8 mouse cellular contexts compared by ENCODE assay signal in genomic region chr12:82312091-82312820, GRCm38 (mm10).
DNase-seq lines count a peak whose midpoint lies in the region; ATAC-seq and TF ChIP-seq lines count a peak whose summit lies in the region.

No protein-coding gene starts in this region.

- H3K9ac ChIP-seq in lung, postnatal 0 days (replicated peaks; ENCODE audit: low read depth): no peak overlapping the region
- H3K9ac ChIP-seq in heart, adult 2 months (ENCODE audit: low read depth, low read length): no peak overlapping the region

- no peaks in the 10 kb centered on the region for H3K9me3 ChIP-seq in lung, postnatal 0 days (ENCODE audit: low read length)

- no peak overlapping the region for H3K4me3 ChIP-seq in lung, postnatal 0 days (ENCODE audit: low read depth, low read length)
- no peak overlapping the region for H3K4me3 ChIP-seq in heart, adult 2 months

- H3K27ac ChIP-seq in lung, postnatal 0 days (ENCODE audit: low read length): no peak overlapping the region
- H3K27ac ChIP-seq in heart, adult 2 months: no peak overlapping the region; the same call in 1 of the 2 replicates

- no peaks in the 10 kb centered on the region for H3K27me3 ChIP-seq in lung, postnatal 0 days (replicated peaks; ENCODE audit: insufficient read depth, low read length)
- H3K27me3 ChIP-seq in heart, adult 2 months (ENCODE audit: control insufficient read depth, insufficient read depth, low read length): no peaks in the 10 kb centered on the region

- no peak for TF ChIP-seq POLR2A in heart, adult 2 months (IDR thresholded peaks at IDR 0.05; ENCODE audit: insufficient read depth, low read depth, low read length)

- ATAC-seq in lung, postnatal 0 days: no peak
- ATAC-seq in CD4-positive, CD25-positive, alpha-beta regulatory T cell, adult 4 months: no peak

- TF ChIP-seq EP300 in lung, postnatal 0 days (IDR thresholded peaks at IDR 0.05): no peak
- TF ChIP-seq EP300 in heart, adult 2 months (IDR thresholded peaks at IDR 0.05; ENCODE audit: insufficient read depth, low read depth, low read length): no peak

- H3K79me2 ChIP-seq in heart, adult 2 months (replicated peaks; ENCODE audit: control insufficient read depth, insufficient read depth, low read length): no peaks in the 10 kb centered on the region

- no peaks in the 10 kb centered on the region for H3K36me3 ChIP-seq in lung, postnatal 0 days (ENCODE audit: insufficient read depth, low read length)
- no peaks in the 10 kb centered on the region for H3K36me3 ChIP-seq in heart, adult 2 months (ENCODE audit: control insufficient read depth, insufficient read depth, low read length)

- 77% methylated on average over 17 of the region's 17 CpGs for WGBS in lung, postnatal 0 days
- 52% methylated on average over 17 of the region's 17 CpGs for WGBS in heart, adult 2 months

- no peak for TF ChIP-seq CTCF in lung, postnatal 0 days (IDR thresholded peaks at IDR 0.05)
- TF ChIP-seq CTCF in heart, adult 2 months (IDR thresholded peaks at IDR 0.05): no peak

- H3K4me2 ChIP-seq in lung, postnatal 0 days (replicated peaks; ENCODE audit: low read depth, low read length): no peak overlapping the region

- intact Hi-C loops in heart, adult 2 months (cut with DNase I): no loop called here

- H3K4me1 ChIP-seq in lung, postnatal 0 days (ENCODE audit: insufficient read depth, low read depth, low read length): peaks cover 3% of the 10 kb centered on the region; the same call in 1 of the 2 replicates
- H3K4me1 ChIP-seq in heart, adult 2 months (ENCODE audit: control insufficient read depth, insufficient read depth, low read length): peaks cover 9% of the 10 kb centered on the region

- DNase-seq in adrenal gland, adult 2 months: peak; percentile 37
- DNase-seq in adrenal gland, adult 8-10 months: no peak
- peak; percentile 55 for DNase-seq in lung, postnatal 10 days
- no peak for DNase-seq in lung, postnatal 0 days (ENCODE audit: low spot score)
- DNase-seq in heart, adult 2 months: peak; percentile 42 to 71
- peak; percentile 16 for DNase-seq in lung, postnatal 25 days (ENCODE audit: low spot score)
- no peak for DNase-seq in embryo, embryonic 9.5 days (ENCODE audit: extremely low spot score)

Comparison
In these comparisons a context has a peak if more than half of its experiments do, and no peak if none do; other contexts are left out.
1. DNase-seq: peak in adrenal gland, adult 2 months (single experiment), lung, postnatal 10 days (single experiment), heart, adult 2 months (2 of 2) and lung, postnatal 25 days (single experiment); none in adrenal gland, adult 8-10 months (single experiment), lung, postnatal 0 days (single experiment) and embryo, embryonic 9.5 days (single experiment).